Mouse (Mus musculus): ENCODE measurements at regions not wholly inside any gene's neighbourhood (a gene's known extent, or its start where the extent isn't known, plus 50 kb on each side); places are given as distances from the start of the nearest gene placed in this dataset.

- no peak for DNase-seq
These were observed 70.7 kb downstream of the Setd4 start for GRCm38 (mm10) chr16:93533205-93533604.

DNA sequence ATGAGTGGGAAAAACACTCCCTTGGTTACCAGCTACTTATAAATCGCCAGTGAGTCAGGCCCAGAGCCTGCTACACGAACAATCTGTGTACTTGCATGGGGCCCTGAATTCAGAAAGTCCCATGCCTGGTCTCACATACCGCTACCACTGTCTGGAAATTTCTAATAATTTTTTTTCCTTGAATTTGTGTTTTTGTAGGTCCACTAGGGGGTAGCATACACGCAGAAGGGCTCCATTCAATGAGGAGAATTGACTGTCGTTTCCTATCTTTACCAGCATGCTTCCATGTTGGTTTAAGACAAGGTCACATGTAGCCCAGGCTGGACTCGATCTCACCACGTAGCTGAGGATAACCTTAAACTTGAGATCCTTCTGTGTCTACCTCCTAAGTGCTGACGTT lies 71.9 kb downstream of the Setd4 start:
- DNase-seq: no peak

GRCm38 (mm10) chr16:93522485-93522884 lies 81.4 kb downstream of the Setd4 start:
- DNase-seq: no peak

GRCm38 (mm10) chr16:93520481-93520880 lies 83.4 kb downstream of the Setd4 start:
- no peak for DNase-seq

- DNase-seq: no peak
These were observed 85.2 kb downstream of the Setd4 start for GRCm38 (mm10) chr16:93518620-93519019.

GRCm38 (mm10) chr16:93516793-93517192 lies 87.1 kb downstream of the Setd4 start:
- no peak for DNase-seq

GRCm38 (mm10) chr16:93515456-93515941 lies 88.4 kb downstream of the Setd4 start:
- DNase-seq: no peak

GRCm38 (mm10) chr16:93513616-93514041 lies 90.2 kb downstream of the Setd4 start:
- DNase-seq: no peak

- no peak for DNase-seq
These were observed 91.9 kb downstream of the Setd4 start for GRCm38 (mm10) chr16:93511988-93512387.

DNA sequence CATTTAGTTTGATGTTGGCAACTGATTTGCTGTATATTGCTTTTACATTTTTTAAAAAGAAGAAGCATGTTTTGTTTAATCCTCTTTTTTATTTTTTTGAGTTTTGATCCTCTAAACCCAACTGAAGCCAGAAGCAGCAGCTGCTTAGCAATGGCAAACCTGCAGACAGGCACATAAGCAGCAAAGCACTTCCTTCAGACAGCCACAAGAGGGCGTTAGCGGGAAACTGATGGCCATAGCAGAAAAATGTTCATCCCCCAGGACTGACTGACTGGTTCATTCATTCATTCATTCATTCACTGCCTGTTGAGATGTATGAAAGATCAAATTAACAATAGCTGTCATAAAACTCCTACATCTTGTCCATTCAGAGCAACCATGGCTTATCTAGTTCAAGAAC lies 92.3 kb downstream of the Setd4 start:
- no peak for DNase-seq

GRCm38 (mm10) chr16:93498800-93499199 lies 105.1 kb downstream of the Setd4 start:
- no peak for DNase-seq

GRCm38 (mm10) chr16:93493337-93494002 lies 110.4 kb downstream of the Setd4 start:
- DNase-seq: no peak

GRCm38 (mm10) chr16:93486646-93487550 lies 117.0 kb downstream of the Setd4 start:
- DNase-seq: no peak

DNA sequence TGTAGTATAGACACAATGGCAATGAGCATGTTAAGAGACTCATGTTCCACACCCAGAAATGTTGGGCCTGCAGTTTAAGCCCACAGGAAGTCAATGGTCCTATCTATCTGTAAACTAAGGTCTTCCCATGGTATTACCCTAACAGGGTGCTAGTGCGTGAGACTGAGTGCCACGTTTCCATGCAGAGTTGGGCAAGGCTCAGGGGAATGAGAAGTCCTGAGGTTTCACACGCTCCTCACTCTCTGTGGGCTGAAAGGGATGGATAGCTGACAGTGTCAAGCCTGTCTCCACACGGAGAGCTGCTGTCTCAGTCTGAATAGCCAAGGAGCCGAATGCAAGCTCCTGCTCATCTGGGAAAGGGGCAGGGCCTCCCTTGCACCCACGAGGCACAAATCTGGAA lies 133.9 kb downstream of the Setd4 start:
- DNase-seq: no peak

DNA sequence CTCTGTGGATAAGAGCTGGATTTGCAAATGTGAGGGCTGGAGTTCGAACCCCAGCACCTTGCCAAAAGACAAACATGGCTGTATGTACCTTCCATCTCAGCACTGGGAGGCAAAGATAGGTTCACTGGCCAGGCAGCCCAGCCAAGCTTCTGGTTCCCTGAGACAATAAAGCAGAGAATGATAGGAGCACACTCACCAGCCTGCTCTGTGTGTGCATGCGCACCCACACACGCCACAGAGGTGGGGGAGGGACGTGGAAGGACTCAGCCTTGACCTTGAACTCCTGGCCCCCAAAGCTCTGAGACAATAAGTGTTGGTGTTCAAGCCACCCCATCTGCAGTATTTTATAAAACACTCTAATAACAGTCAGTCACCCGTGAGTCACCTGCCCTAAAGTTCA lies 138.1 kb downstream of the Setd4 start:
- no peak for DNase-seq

GRCm38 (mm10) chr16:93464898-93465297 lies 139.0 kb downstream of the Setd4 start:
- DNase-seq: no peak

GRCm38 (mm10) chr16:93463405-93463804 lies 140.5 kb downstream of the Setd4 start:
- no peak for DNase-seq

DNA sequence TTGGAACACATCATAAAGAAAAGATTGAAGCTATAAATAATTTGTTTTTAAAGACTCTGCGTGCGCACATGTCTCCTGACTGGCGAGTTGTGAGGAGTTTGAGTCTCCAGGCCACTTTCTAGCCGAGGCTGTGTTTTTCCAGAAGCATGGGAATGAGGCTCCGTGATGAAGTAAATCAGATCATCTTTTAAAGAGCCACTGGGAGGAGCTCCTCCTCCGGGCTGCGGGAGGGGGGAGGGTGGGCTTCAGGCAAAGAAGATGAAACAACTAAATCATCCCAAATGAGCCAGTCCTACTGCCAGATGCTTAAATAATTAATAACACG lies 141.6 kb downstream of the Setd4 start:
- no peak for DNase-seq

GRCm38 (mm10) chr16:93461406-93462285 lies 142.2 kb downstream of the Setd4 start:
- no peak for DNase-seq

DNA sequence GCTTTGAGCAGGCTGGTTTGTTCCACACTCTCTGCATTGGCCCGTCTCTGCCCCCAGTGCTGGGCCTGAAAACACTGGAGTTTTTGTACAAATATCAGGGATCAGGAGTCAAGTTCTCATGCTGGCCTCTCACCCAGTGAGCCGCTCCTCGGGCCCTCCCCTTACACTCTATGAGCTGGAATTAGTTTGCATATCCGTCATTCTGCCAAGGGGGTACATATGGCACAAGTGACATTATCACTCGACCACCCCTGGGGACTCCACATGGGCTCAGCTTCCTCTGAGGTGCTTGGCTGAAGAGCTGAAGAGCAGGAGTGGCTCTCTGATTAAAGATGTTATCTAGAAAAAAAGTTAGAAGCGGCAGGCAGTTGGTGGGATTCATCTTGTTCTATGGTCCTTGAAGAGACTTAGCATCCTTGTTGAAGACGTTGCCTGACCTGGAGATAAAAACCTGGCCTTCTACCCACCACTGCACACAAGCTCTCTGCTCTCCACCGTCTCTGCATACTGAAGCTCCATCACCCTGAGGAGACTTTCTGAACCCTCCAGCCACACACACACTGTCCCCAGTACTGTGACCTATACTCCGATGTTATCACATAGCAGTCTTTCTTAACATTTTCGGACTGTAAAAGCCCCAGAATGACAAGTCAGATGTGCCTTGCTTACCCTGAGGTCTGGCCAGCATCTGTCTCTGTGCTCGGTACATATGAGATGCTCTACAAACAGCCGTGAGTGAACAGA lies 144.2 kb downstream of the Setd4 start:
- no peak for DNase-seq

- no peak for DNase-seq
These were observed 145.0 kb downstream of the Setd4 start for GRCm38 (mm10) chr16:93458598-93459496.

Data from kidney, adult 9 months (tissue).